Mouse (Mus musculus): ENCODE results near the gene Polr2g.
"Not testable (repeated sequence)": the region's sequence is repeated elsewhere in the genome, so short reads cannot be mapped to it uniquely, and the experiment has no call there.

The Polr2g gene

GRCm38 (mm10) chr19:8798264-8798946 is at the start of gene Polr2g:
Gene Polr2g (minus strand): TSS chr19:8798577.
- DNase-seq (ENCODE audit: low spot score in 2 of 2), result peak; percentile 76 to 89

DNA sequence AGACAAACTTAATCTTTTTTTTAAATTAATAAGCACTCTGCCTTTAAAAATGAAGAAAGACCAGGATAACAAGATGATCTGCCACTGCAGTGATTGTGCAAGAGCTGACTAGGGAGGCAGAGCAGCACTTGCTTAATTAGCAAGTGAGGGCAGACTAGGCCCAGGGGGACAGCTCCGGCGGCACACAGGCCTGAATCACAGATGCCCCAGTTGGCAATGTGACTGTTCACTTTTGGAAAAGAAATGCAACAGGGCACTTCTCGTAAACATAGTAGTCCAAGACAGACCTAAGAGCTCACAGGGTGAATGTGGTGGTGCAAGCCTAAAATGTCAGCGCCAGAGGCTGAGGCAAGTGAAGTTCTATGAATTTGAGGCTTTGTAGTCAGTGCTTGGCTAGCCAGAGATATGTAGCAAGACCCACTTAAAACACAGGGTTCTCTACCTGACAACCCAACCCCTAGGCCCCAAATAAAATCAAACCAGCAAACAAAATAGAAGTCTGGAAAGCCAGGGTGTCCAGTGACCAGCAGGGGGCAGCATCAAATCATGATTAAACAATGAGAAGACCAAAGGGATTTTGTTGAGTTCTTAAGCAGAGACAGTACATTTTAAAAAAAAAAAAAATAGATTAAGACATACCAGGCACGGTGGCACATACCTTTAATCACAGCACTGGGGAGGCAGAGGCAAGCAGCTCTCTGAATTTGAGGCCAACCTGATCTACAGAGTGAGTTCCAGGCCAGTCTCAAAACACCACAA is 46.2 kb upstream of the Polr2g start:
- DNase-seq (ENCODE audit: low spot score in 2 of 2), result peak; percentile 63 to 91

DNA sequence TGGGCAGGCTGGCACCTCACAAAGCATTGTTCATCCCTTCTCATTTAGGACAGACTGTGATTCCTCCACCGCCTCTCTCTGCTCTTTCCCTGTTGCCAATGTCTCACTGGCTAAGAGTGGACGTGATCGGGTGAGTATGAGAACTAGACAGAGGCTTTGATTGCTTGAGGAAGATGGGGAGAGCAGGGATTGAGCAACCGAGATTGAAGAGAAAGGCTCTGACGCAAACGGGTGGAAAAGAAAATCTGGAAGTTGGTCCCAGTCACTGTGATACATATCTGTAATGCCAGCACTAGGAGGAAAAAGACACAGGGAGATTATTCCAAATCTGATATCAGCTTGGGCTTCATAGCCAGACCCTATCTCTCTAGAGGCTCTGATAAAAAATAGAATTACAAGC is 44.6 kb upstream of the Polr2g start:
- no peak for DNase-seq (ENCODE audit: low spot score in 2 of 2)

DNA sequence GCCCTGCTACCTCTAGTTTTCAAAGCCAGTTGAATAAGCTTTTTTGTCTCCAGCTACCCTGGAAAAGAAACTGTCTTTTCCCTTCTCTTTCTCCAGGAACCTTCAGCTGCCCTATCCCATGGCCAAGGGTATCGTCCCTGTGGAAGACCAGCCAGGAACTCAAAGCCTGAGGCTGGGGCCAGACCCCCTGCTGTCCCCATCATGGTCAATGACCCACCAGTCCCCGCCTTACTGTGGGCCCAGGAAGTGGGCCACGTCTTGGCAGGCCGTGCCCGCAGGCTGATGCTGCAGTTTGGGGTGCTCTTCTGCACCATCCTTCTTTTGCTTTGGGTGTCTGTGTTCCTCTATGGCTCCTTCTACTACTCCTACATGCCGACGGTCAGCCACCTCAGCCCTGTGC is 42.6 kb upstream of the Polr2g start:
- DNase-seq (ENCODE audit: low spot score in 2 of 2), result no peak

DNA sequence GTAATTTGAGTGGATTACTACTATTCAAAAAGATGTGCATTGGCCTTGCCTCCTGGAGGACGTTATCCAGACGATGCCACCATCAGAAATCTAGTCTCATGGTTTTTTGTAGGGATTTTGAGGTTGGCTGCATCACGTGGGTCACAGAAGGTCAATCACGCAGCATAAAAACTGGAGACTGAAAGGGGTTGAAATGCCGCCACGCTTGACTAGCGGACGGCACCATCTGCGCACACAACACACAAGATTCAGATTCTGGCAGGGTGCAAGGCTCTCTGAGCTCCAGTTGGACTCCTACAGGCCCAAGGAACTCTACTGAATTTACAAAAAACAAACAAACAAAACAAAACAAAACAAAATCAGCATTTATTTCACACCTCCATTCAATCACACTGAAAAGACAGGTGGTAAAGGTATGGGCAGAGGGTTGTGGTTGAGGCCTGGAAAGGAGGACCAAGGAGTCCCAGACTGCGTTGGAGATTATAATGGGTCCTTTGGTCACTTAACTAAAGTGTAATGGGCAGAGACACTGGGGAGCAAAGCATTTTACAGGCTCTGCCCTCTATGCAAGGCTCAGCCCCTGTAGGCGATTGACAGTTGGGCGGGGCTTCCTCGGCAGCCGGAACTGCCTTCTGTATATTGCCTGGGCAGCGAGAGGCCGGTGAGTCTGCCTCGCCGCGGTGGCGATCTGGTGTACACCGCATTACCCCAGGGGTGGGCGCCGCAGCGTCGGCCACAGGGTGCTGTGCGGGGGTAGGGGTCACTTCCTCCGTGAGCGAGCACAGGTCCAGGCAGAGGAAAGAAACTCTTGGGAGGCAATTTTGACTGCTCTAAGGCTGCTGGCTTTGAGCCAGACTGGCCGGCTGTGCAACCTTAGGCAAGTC is 41.8 kb upstream of the Polr2g start:
- peak; percentile 70 to 85 for DNase-seq (ENCODE audit: low spot score in 2 of 2)

GRCm38 (mm10) chr19:8839103-8839907 is 40.9 kb upstream of the Polr2g start, which contains the start of gene Gng3:
Gene Gng3 (minus strand): TSS chr19:8839194.
- no peak for DNase-seq (ENCODE audit: low spot score in 2 of 2)

DNA sequence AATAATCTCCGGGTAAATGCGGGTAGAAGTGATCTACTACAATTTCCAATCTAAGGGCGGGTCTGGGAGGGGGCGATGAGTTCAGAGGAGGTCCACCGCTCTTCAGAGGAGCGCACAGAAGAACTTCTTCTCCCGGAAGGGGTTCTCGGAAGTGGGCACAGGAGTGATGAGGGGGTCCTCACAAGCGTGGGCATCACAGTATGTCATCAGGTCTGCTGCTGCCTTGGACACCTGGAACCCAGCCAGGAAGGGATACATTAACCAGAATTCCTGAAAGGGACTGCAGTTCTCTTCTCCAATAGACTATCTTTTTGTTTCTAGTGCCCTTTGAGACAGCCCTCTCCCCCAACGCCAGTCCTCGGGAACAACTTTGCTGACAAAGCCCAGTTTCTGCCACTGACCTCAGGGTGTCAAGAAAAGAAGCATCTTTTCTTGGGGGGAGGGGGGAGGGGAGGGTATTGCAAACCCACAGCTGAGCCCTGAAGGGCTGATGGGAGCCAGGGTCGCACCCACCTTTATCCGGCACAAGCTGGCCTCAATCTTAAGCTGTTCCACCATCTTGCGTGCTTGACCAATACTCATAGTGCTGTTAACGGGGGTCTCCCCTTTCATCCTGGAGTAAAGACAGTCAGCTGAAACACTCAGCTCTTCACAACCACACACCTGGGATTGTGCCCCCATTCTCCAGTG is 39.8 kb upstream of the Polr2g start:
- peak in 1 of 2 experiments; percentile 50 for DNase-seq (ENCODE audit: low spot score in 2 of 2)

GRCm38 (mm10) chr19:8837251-8837791 is 38.9 kb upstream of the Polr2g start, which contains the start of gene Bscl2:
Gene Bscl2 (plus strand): TSS chr19:8837467.
- peak; percentile 86 to 89 for DNase-seq (ENCODE audit: low spot score in 2 of 2)

GRCm38 (mm10) chr19:8836327-8836726 is 38.0 kb upstream of the Polr2g start:
- DNase-seq (ENCODE audit: low spot score in 2 of 2), result not testable (repeated sequence)

- DNase-seq (ENCODE audit: low spot score in 2 of 2), result no peak
Measured at GRCm38 (mm10) chr19:8832971-8833370, 34.6 kb upstream of the Polr2g start.

DNA sequence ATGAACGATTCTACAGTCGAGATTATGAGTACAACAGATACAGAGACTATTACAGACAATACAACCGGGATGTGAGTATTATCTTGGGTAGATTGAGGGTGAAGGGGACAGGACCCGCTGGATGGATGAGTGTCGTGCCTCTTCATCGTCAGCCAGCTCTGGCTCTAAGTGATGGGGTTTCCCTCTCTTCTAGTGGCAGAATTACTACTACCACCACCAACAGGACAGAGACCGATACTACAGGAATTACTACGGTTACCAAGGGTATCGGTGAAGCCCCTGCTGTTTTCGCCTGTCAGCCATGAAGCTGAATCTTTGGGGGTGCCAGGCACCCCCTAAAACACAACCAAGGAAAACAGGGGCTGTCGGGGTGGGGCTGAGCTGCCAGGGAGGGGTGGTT is 32.9 kb upstream of the Polr2g start:
- no peak for DNase-seq (ENCODE audit: low spot score in 2 of 2)

GRCm38 (mm10) chr19:8830664-8831063 is 32.3 kb upstream of the Polr2g start:
- DNase-seq (ENCODE audit: low spot score in 2 of 2), result no peak

- DNase-seq (ENCODE audit: low spot score in 2 of 2), result no peak
Measured at GRCm38 (mm10) chr19:8829660-8830059, 31.3 kb upstream of the Polr2g start, which contains the start of gene AC129217.1. Gene AC129217.1 (plus strand): TSS chr19:8829773.

DNA sequence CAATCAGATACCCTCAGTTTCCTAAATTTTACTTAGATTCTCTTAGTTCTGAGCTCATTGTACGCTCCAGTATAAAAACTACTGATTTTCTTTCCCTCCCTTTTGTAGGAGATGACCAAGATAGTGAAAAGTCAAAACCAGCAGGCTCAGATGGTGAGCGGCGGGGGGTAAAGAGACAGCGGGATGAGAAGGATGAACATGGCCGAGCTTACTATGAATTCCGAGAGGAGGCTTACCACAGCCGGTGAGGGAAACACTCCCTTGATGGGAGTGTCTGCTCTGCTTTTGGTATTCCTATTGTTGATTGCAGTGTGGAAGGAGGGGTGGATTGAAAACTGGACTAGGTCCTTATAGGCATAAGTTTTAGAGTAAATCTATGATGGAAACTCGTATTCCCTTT is 24.3 kb upstream of the Polr2g start:
- no peak for DNase-seq (ENCODE audit: low spot score in 2 of 2)

DNA sequence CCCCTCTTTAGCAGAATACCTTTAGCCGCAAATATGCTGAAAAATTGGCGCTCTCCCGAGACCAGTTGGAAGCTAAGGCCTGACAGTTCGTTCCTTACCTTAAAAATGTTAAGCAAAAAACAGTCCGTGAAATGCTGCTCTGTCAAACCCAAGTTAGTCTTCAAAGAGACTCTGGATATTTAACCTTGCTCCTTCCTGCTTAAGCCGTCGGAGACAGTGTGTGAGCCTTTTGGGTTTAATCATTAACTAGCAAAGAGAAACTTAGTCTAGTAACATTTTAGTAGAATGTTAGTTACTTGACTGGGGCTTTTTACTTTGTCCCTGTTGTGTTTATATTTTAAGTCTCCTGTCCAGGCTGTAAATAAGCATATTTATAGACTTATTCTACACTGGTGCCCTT is 22.8 kb upstream of the Polr2g start:
- DNase-seq (ENCODE audit: low spot score in 2 of 2), result no peak

DNA sequence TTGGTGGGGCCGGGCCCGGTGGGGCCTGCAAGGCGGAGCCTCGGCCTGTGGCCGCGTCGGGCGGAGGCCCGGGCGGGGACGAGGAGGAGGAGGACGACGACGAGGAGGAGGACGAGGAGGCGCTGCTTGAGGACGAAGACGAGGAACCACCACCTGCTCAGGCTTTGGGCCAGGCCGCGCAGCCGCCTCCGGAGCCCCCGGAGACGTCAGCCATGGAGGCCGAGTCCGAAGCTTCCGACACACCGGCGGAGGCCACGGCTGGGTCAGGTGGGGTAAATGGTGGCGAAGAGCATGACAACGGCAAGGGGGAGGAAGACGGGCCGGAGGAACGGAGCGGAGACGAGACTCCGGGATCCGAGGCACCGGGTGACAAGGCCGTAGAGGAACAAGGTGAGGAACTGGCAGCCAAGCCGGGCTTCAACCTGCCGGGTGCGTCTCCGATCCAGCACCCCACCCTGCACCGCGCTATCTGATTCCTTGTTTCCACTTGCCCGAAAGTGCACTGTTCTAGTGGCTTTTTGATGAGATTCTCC is 22.1 kb upstream of the Polr2g start:
- DNase-seq (ENCODE audit: low spot score in 2 of 2), result peak in 1 of 2 experiments; percentile 72

DNA sequence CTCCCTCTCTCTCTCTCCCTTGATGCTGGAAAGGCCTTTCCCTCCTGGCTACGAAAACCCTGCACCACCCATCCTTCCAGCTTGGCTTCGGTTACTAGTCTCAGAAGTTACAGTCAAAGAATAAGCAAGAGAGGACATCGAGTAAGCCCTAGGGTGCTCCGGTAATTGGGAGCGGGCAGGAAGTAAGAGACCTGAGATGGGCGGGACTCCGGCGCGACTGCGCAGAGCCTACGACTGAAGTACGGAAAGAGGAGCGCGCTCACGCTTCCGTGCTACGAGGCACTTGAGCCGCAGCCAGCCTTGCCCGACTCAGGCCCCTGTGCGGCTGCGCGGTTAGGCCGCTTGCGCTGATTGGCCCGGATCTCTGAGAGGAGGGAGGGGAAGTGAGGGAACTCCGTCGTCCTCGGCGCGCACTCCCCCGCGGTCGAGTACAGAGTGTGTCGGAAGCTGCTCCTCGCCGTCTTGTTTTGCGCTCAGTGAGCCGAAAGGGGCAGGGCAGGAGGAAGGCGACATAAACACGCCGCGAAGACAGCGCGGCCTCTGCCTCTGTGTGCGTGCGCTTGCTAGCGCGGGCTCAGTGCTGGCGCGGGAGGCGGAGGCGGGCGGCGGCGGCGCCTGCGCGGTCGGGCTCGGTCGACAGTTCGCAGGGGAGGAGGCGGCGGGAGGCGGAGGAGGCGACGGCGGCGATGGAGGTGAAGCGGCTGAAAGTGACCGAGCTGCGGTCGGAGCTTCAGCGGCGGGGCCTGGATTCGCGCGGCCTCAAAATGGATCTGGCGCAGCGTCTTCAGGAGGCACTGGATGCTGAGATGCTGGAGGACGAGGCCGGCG is 21.4 kb upstream of the Polr2g start, which contains the start of gene Hnrnpul2:
Hnrnpul2 (plus strand) TSS at position 415 of the 828 bp plus-strand sequence.
- DNase-seq (ENCODE audit: low spot score in 2 of 2), result peak; percentile 94 to 97

GRCm38 (mm10) chr19:8818801-8819595 is 20.6 kb upstream of the Polr2g start, which contains the start of gene Ttc9c:
Gene Ttc9c (minus strand): TSS chr19:8819333.
- DNase-seq (ENCODE audit: low spot score in 2 of 2), result peak; percentile 86 to 93
